Mouse (Mus musculus) midbrain, embryonic 14.5 days (tissue): ENCODE measurements at regions not wholly inside any gene's neighbourhood (a gene's known extent, or its start where the extent isn't known, plus 50 kb on each side); places are given as distances from the start of the nearest gene placed in this dataset.

ENCODE experiments used
- ATAC-seq: fragments of 200-750 bp; cut with Nextera tagmentation; 2 replicates; pipeline ENCODE4 v1.8.0; 2017; ENCODE audit warnings: moderate number of reproducible peaks, moderate library complexity; ENCODE audit not compliant: low FRiP score, low TSS enrichment
- DNase-seq: peaks from one replicate; pipeline ENCODE4 v3.0.0-alpha.2; 2015
- H3K27ac ChIP-seq: fragments of 300-500 bp; sonication (generic); replicated peaks from 2 replicates; pipeline ENCODE4 v1.5.1; 2014; ENCODE audit warnings: mild to moderate bottlenecking, low read depth, low read length, moderate library complexity
- H3K27me3 ChIP-seq: fragments of 300-500 bp; sonication (generic); 2 replicates; pipeline ENCODE4 v1.6.1; 2014; ENCODE audit warnings: low read length, control low read depth, mixed read lengths; ENCODE audit not compliant: control insufficient read depth, insufficient read depth
- H3K36me3 ChIP-seq: fragments of 300-500 bp; sonication (generic); 2 replicates; pipeline ENCODE4 v1.6.1; 2014; ENCODE audit warnings: low read length, control low read depth; ENCODE audit not compliant: control insufficient read depth, insufficient read depth
- H3K4me1 ChIP-seq: fragments of 300-500 bp; sonication (generic); 2 replicates; pipeline ENCODE4 v1.6.1; 2014; ENCODE audit warnings: mild to moderate bottlenecking, antibody characterized with exemption, low read length, control low read depth; ENCODE audit not compliant: control insufficient read depth, insufficient read depth
- H3K4me2 ChIP-seq: fragments of 300-500 bp; sonication (generic); 2 replicates; pipeline ENCODE4 v1.6.1; 2014; ENCODE audit warnings: mild to moderate bottlenecking, low read length, moderate library complexity
- H3K4me3 ChIP-seq: fragments of 300-500 bp; sonication (generic); replicated peaks from 2 replicates; pipeline ENCODE4 v1.5.1; 2014; ENCODE audit warnings: low read depth, low read length
- H3K9ac ChIP-seq: fragments of 300-500 bp; sonication (generic); replicated peaks from 2 replicates; pipeline ENCODE4 v1.6.1; 2014; ENCODE audit warnings: mild to moderate bottlenecking, low read length, moderate library complexity
- H3K9me3 ChIP-seq: fragments of 300-500 bp; sonication (generic); 2 replicates; pipeline ENCODE4 v1.6.1; 2016; ENCODE audit warnings: low read length, control low read depth, mixed read lengths; ENCODE audit not compliant: control insufficient read depth
- WGBS: fragments of 180-500 bp; shearing (Covaris S2); extraction: QIAGEN DNeasy Blood & Tissue Kit; methylation state at CpG from one replicate; pipeline ENCODE4 v1.1.7; 2014; 5-methylcytosine and 5-hydroxymethylcytosine counted together

DNA sequence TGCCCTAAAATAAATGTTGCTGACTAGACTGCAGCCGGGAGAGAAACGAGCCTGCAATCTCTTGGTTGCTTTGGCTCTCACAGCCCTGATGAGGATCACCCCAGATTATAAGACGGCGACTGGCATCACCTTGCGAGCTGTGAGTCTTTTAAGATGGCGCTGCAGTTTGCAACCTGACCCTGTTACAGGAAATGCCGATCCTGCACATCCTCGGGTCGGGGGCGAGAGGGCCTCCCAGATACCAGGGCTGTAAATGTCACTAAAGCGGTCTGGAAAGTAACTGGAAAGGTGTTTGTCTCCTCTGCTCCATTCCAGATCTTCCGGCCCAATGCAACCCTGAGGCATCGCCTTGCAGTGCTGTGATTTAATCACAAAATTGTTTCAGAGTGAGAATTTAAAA, 53.4 kb downstream of the Cartpt start:
- ATAC-seq (no peak), DNase-seq (no peak)
- no peak overlapping the region for H3K4me2 ChIP-seq
- 0 out of 2 replicates have a peak, but pooled peaks cover under 1% of the 10 kb centered on the region for H3K4me1 ChIP-seq
- no peaks in the 10 kb centered on the region for H3K9me3 ChIP-seq
- H3K36me3 ChIP-seq, result no peaks in the 10 kb centered on the region
- H3K4me3 ChIP-seq, result no peak overlapping the region
- 72% methylated on average over 13 of the region's 13 CpGs for WGBS
- H3K27ac ChIP-seq, result no peak overlapping the region
- no peak overlapping the region for H3K9ac ChIP-seq
- H3K27me3 ChIP-seq, result no peaks in the 10 kb centered on the region

DNA sequence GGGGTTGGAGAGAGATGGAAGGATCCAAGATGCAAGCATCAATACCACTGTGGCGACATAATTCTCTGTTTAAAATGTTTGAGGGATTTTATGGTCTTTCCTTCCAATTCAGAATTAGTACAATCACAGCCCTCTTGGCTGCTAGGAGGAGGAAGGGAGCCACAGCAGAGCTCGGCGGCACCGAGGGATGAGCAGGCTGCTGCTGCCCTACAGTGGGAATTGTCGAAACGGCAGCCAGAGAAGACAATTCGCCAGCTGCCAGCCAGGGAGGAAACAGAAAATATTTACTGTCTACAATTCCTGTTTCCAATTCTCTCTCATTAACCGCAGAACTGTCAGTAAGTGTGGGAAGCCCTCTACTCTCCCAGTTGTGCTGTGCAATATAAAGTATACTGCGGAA, 58.3 kb downstream of the Cartpt start:
- no peak overlapping the region for H3K4me3 ChIP-seq
- H3K4me1 ChIP-seq, result peaks cover 3% of the 10 kb centered on the region; the same call in 1 of the 2 replicates
- peak; percentile 76 for ATAC-seq
- peak; percentile 88 for DNase-seq
- H3K4me2 ChIP-seq, result no peak overlapping the region
- no peak overlapping the region; the same call in 1 of the 2 replicates for H3K9ac ChIP-seq
- no peaks in the 10 kb centered on the region for H3K9me3 ChIP-seq
- WGBS, result 40% methylated on average over 9 of the region's 9 CpGs
- no peak overlapping the region for H3K27ac ChIP-seq
- H3K27me3 ChIP-seq, result no peaks in the 10 kb centered on the region
- H3K36me3 ChIP-seq, result no peaks in the 10 kb centered on the region

DNA sequence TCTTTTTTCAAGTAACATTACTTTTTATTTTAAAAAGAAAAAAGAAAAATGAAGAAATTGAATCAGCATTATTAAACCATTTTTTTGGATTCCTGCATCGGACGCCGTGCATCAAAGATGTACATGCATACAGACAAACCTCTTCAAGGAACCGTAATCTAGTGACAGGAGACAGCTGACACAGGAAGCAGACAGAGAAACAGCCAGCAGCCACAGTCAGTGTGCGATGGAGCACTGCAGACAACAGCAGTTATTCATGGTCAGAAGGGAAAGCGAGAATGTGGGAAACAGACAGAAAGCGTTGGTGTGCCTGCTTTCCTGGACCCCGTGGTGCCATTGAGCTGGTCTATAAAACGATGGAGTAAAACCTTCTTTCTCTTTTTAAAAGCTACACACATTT, 61.4 kb downstream of the Cartpt start:
- Histone ChIP-seq H3K27me3 (no peaks in the 10 kb centered on the region), H3K9me3 (no peaks in the 10 kb centered on the region), H3K27ac (no peak overlapping the region), H3K4me1 (peaks cover 12% of the 10 kb centered on the region), H3K4me3 (no peak overlapping the region), H3K36me3 (no peaks in the 10 kb centered on the region), H3K9ac (0 out of 2 replicates have a peak overlapping the region, but pooled peaks have one; percentile 6), H3K4me2 (no peak overlapping the region)
- ATAC-seq, result no peak
- 63% methylated on average over 9 of the region's 9 CpGs for WGBS
- DNase-seq, result peak; percentile 19

DNA sequence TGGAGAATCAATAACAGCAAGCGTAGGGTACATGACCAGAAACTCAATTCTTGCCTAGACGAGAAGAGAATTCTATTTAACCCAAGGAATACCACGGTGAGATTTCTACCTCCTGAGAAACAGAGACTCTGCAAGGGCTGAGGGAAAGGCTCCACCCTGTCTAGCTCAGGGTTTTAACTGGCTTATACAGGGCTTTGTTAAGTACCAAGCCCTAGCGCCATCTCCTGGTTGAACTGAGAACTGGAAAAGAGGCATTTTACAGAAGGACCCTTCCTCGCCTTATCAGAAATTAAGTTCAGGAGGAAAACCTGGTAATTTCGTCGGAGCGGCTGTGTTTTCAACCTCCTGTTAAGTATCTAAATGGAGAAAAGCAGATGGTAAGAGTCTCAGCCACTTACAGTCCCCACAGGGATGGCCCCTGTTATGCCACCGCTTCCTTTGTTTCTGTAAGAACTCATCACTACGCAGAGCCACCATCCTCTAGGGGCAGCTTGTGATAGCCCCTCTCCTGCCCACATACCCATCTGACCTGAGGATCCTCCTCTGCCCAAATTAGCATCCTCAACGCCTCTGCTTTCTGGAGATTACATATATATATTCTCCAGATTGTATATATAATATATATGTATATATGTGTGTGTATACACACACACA, 63.0 kb downstream of the Cartpt start:
- Histone ChIP-seq H3K36me3 (no peaks in the 10 kb centered on the region), H3K4me1 (peaks cover 12% of the 10 kb centered on the region), H3K9ac (no peak overlapping the region), H3K27ac (0 out of 2 replicates have a peak overlapping the region, but pooled peaks have one; percentile 16), H3K9me3 (0 out of 2 replicates have a peak, but pooled peaks cover 7% of the 10 kb centered on the region), H3K4me2 (peak overlapping the region; percentile 26), H3K4me3 (no peak overlapping the region), H3K27me3 (no peaks in the 10 kb centered on the region)
- WGBS, result 24% methylated on average over 11 of the region's 11 CpGs
- ATAC-seq (peak; percentile 84), DNase-seq (peak; percentile 97)

DNA sequence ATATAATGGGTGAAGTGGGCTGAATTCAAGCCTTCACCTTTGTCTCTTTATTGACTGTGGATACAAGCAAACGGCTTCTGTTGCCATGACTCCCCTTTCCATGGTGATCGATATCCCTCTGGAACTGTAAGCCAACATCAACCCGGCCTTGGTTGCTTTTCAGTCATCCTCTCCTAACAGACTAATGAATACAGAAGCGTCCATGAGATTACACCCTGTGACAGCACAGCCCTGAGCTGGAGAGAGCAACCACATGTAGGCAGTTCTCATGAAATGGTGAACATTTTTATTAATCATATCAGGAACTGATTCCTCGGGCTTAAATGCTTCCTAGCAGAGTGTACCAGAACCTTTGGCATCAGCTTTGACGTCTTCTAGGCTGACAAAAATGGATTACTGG, 63.7 kb downstream of the Cartpt start:
- H3K27me3 ChIP-seq, result no peaks in the 10 kb centered on the region
- peak overlapping the region; percentile 39; the same call in 1 of the 2 replicates for H3K27ac ChIP-seq
- no peaks in the 10 kb centered on the region for H3K36me3 ChIP-seq
- H3K4me2 ChIP-seq, result peak overlapping the region; percentile 26; the same call in 1 of the 2 replicates
- H3K4me1 ChIP-seq, result peaks cover 9% of the 10 kb centered on the region
- WGBS, result 43% methylated on average over 6 of the region's 6 CpGs
- peak; percentile 40; the same call in 1 of the 2 replicates for ATAC-seq
- no peak overlapping the region for H3K9ac ChIP-seq
- DNase-seq, result peak; percentile 48
- H3K4me3 ChIP-seq, result no peak overlapping the region
- H3K9me3 ChIP-seq, result 0 out of 2 replicates have a peak, but pooled peaks cover 7% of the 10 kb centered on the region

DNA sequence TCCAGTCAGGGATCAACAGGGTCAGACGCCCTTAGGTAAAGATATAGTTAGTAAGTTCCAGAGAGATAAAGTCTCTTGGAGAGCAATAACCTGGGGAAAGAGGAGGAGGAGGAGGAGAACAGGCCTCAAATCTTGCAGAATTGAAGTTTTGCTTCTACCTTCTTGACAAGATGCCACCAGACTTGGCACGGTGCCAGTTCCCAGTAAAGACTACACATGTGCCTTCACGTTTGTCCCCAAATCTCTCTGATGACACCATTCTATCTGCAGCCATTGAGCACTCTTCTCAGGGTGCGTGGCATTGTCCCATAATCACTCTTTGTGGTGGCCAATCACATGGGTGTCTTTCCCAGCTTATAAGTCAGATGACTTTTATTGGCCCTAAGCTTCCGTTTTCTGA, 64.3 kb downstream of the Cartpt start:
- DNase-seq (peak; percentile 29), ATAC-seq (no peak)
- Histone ChIP-seq H3K36me3 (no peaks in the 10 kb centered on the region), H3K4me1 (peaks cover 9% of the 10 kb centered on the region), H3K27ac (peak overlapping the region; percentile 39; the same call in 1 of the 2 replicates), H3K9me3 (0 out of 2 replicates have a peak, but pooled peaks cover 7% of the 10 kb centered on the region), H3K4me2 (no peak overlapping the region), H3K9ac (no peak overlapping the region), H3K4me3 (no peak overlapping the region), H3K27me3 (no peaks in the 10 kb centered on the region)
- 86% methylated on average over 5 of the region's 5 CpGs for WGBS

DNA sequence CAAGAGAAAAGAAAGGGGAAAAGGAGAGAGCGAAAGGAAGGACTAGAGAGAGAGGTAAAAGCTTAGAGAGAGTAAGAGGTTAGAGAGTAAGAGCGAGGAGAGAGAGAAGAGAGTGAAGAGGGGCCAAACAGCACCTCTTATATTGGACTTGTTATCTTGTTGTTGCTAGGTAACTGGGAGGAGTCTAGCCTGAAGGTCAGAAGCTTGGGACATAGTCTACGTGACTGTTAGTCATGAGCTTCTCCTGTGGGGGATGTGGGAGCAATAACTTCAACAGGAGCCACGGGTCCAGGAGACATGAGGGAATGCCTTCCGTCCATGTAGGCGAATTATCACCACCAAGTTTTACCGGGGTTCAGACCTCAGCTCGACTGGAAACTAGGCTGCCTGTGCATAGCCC, 65.4 kb downstream of the Cartpt start:
- Histone ChIP-seq H3K27ac (no peak overlapping the region), H3K4me3 (no peak overlapping the region), H3K9ac (no peak overlapping the region), H3K27me3 (no peaks in the 10 kb centered on the region), H3K36me3 (no peaks in the 10 kb centered on the region), H3K4me2 (no peak overlapping the region), H3K9me3 (0 out of 2 replicates have a peak, but pooled peaks cover 7% of the 10 kb centered on the region), H3K4me1 (peaks cover 9% of the 10 kb centered on the region)
- ATAC-seq, result no peak
- WGBS, result 93% methylated on average over 8 of the region's 8 CpGs
- DNase-seq, result no peak

DNA sequence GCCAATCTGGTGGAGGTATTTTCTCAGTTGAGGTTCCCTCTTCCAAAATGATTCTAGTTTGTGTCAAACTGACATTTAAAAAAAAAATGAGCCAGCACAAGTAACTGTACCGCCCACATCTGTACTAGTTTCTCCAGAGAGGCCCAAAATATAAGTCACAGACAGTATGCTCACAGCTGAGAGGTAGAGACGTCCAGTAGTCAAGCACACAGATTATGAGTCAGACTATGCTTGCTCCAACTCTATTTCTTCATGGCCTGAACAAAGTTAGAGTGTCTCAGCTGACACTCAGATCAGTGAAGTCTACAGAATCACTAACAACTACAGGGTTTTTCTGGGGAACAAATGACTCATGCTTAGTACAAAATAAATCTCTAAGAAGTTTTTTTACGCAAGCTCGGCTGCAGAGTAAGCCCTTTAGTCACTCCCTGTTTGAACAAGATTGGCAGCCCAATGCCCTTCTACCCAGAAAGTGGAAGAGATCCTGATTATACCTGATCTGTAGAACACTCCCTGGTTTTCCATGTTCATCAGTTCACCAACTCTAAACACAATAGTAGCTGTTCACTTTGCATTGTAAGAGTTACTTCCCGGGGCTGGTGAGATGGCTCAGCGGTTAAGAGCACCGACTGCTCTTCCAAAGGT, 70.7 kb downstream of the Cartpt start:
- H3K36me3 ChIP-seq, result no peaks in the 10 kb centered on the region
- 89% methylated on average over 7 of the region's 7 CpGs for WGBS
- no peak for DNase-seq
- no peak overlapping the region for H3K4me2 ChIP-seq
- no peak overlapping the region for H3K27ac ChIP-seq
- no peak overlapping the region for H3K9ac ChIP-seq
- no peaks in the 10 kb centered on the region for H3K27me3 ChIP-seq
- H3K4me3 ChIP-seq, result no peak overlapping the region
- no peaks in the 10 kb centered on the region for H3K4me1 ChIP-seq
- no peak for ATAC-seq
- 0 out of 2 replicates have a peak, but pooled peaks cover 7% of the 10 kb centered on the region for H3K9me3 ChIP-seq
